Mouse (Mus musculus) liver, embryonic 14.5 days (tissue): ENCODE data around the gene Chtf18. TPM values are rescaled to one million over a fixed set of nuclear protein-coding genes. Genes with fewer than 3 reads are reported as not detected.

Source experiments
- ATAC-seq: fragments of 200-750 bp; cut with Nextera tagmentation; 2 replicates; pipeline ENCODE4 v1.8.0; 2017; ENCODE audit warnings: moderate number of reproducible peaks, mild to moderate bottlenecking, moderate library complexity; ENCODE audit not compliant: insufficient read depth
- DNase-seq, 3 experiments: peaks; one replicate each; pipeline ENCODE4 v3.0.0-alpha.2; 2012 to 2013; ENCODE audit warnings: low read depth in 3 of 3, low spot score in 3 of 3
- H3K27ac ChIP-seq: fragments of 300-500 bp; sonication (generic); 2 replicates; pipeline ENCODE4 v1.5.1; 2014; ENCODE audit warnings: moderate library complexity, mild to moderate bottlenecking, control low read depth, inconsistent platforms
- H3K27me3 ChIP-seq: fragments of 300-500 bp; sonication (generic); 2 replicates; pipeline ENCODE4 v1.6.1; 2014; ENCODE audit warnings: mild to moderate bottlenecking, low read length, moderate library complexity; ENCODE audit not compliant: control insufficient read depth, insufficient read depth
- H3K36me3 ChIP-seq: fragments of 300-500 bp; sonication (generic); replicated peaks from 2 replicates; pipeline ENCODE4 v1.6.1; 2014; ENCODE audit warnings: low read depth; ENCODE audit not compliant: control insufficient read depth, insufficient read depth
- H3K4me1 ChIP-seq, 2 experiments: fragments of 200-500 bp in 1 of 2; fragments of 300-500 bp in 1 of 2; sonication (generic) in 1 of 2; replicated peaks; 2 replicates each; pipeline ENCODE4 v1.6.1; 2012 to 2014; ENCODE audit warnings: antibody characterized with exemption in 1 of 2, inconsistent platforms in 1 of 2, low read length in 1 of 2; ENCODE audit not compliant: control insufficient read depth in 2 of 2, insufficient read depth in 2 of 2
- H3K4me2 ChIP-seq: fragments of 300-500 bp; sonication (generic); 2 replicates; pipeline ENCODE4 v1.6.1; 2014; ENCODE audit warnings: low read depth, mild to moderate bottlenecking, control low read depth, moderate library complexity
- H3K4me3 ChIP-seq, 2 experiments: fragments of 200-500 bp in 1 of 2; fragments of 300-500 bp in 1 of 2; sonication (generic) in 1 of 2; 2 replicates each; pipeline ENCODE4 v1.5.1; 2012 to 2014; ENCODE audit warnings: low read depth in 2 of 2, low read length in 2 of 2, mild to moderate bottlenecking in 2 of 2, control low read depth in 1 of 2, inconsistent platforms in 1 of 2, moderate library complexity in 1 of 2; ENCODE audit not compliant: insufficient read depth in 1 of 2
- H3K9ac ChIP-seq: fragments of 300-500 bp; sonication (generic); replicated peaks from 2 replicates; pipeline ENCODE4 v1.6.1; 2014; ENCODE audit warnings: mild to moderate bottlenecking, control low read depth, moderate library complexity
- H3K9me3 ChIP-seq: fragments of 300-500 bp; sonication (generic); 2 replicates; pipeline ENCODE4 v1.6.1; 2016; ENCODE audit warnings: low read length, mixed read lengths; ENCODE audit not compliant: control insufficient read depth
- CTCF ChIP-seq: IDR thresholded peaks from 2 replicates; pipeline ENCODE4 v1.5.1; 2016; ENCODE audit warnings: antibody characterized with exemption, low read depth, control low read depth
- EP300 ChIP-seq: IDR thresholded peaks from 2 replicates; pipeline ENCODE4 v1.6.1; 2016; ENCODE audit warnings: antibody characterized with exemption, low read depth
- WGBS: fragments of 180-500 bp; shearing (Covaris S2); extraction: QIAGEN DNeasy Blood & Tissue Kit; methylation state at CpG from one replicate; pipeline ENCODE4 v1.1.7; 2014; ENCODE audit not compliant: insufficient replicate concordance; 5-methylcytosine and 5-hydroxymethylcytosine counted together
- polyA plus RNA-seq, 2 experiments: library from polyadenylated mRNA; depleted of rRNA in 1 of 2; stranded (reverse) in 1 of 2; unstranded in 1 of 2; fragments of >200 nt; fragmentation: Nextera tagmentation in 1 of 2; extraction: Ambion mirVana in 1 of 2; gene quantifications; 2 replicates each; pipeline versions ENCODE4 v1.2.1 to v1.2.3; 2012 to 2014

The Chtf18 gene
- polyA plus RNA-seq (2012; rRNA removed): 14.4 and 19.6 TPM in 2 replicates
- 12.4 and 15.5 TPM in 2 replicates for polyA plus RNA-seq (2014; fragmentation: Nextera tagmentation; extraction: Ambion mirVana)

GRCm38 (mm10) chr17:25727265-25728008 lies at the start of gene Chtf18, which contains the start of gene Rpusd1:
Chtf18 (minus strand) TSS chr17:25727419.
Rpusd1 (plus strand) TSS chr17:25727670.
- peak; percentile 100 for DNase-seq
- no peaks in the 10 kb centered on the region for H3K27me3 ChIP-seq
- H3K36me3 ChIP-seq: no peaks in the 10 kb centered on the region; the same call in none of the 2 replicates
- H3K4me1 ChIP-seq: peaks cover 0 to 2% of the 10 kb centered on the region in 2 experiments; a peak in 1 of 4 replicates
- peak within 1 kb of the TSS; percentile 10; the same call in 1 of the 2 replicates for H3K27ac ChIP-seq
- H3K9ac ChIP-seq: peak within 1 kb of the TSS; percentile 75
- peak within 1 kb of the TSS; percentile 73 to 95 for H3K4me3 ChIP-seq
- H3K9me3 ChIP-seq: no peaks in the 10 kb centered on the region
- 1% methylated on average over 37 of the region's 37 CpGs for WGBS
- no peak for TF ChIP-seq CTCF
- no peak for TF ChIP-seq EP300
- peak within 1 kb of the TSS; percentile 78 for H3K4me2 ChIP-seq
- ATAC-seq: peak; percentile 97

GRCm38 (mm10) chr17:25775318-25776062 lies 48.3 kb upstream of the Chtf18 start:
- ATAC-seq (no peak), DNase-seq (no peak)
- no peaks in the 10 kb centered on the region for H3K27me3 ChIP-seq
- H3K27ac ChIP-seq: no peak overlapping the region
- peaks cover 3 to 7% of the 10 kb centered on the region in 2 experiments for H3K4me1 ChIP-seq
- peaks cover 2% of the 10 kb centered on the region; the same call in 1 of the 2 replicates for H3K36me3 ChIP-seq
- no peaks in the 10 kb centered on the region for H3K9me3 ChIP-seq
- WGBS: 69% methylated on average over 10 of the region's 10 CpGs
- TF ChIP-seq CTCF: no peak
- TF ChIP-seq EP300: no peak
- H3K4me2 ChIP-seq: no peak overlapping the region
- no peak overlapping the region for H3K4me3 ChIP-seq
- no peak overlapping the region for H3K9ac ChIP-seq

GRCm38 (mm10) chr17:25773549-25774120 lies 46.4 kb upstream of the Chtf18 start, which contains the start of gene Narfl:
Narfl (plus strand) TSS chr17:25773776.
- TF ChIP-seq CTCF (peak; percentile 99), EP300 (no peak)
- Histone ChIP-seq H3K27ac (no peak within 1 kb of the TSS), H3K9me3 (no peaks in the 10 kb centered on the region), H3K27me3 (peaks cover 2% of the 10 kb centered on the region; the same call in 1 of the 2 replicates), H3K4me2 (peak within 1 kb of the TSS; percentile 65), H3K36me3 (peaks cover 2% of the 10 kb centered on the region; the same call in 1 of the 2 replicates), H3K4me3 (peak within 1 kb of the TSS; percentile 58 to 82), H3K9ac (peak within 1 kb of the TSS; percentile 88), H3K4me1 (peaks cover 3 to 7% of the 10 kb centered on the region in 2 experiments)
- 0% methylated on average over 37 of the region's 37 CpGs for WGBS
- ATAC-seq: peak; percentile 87
- DNase-seq: peak; percentile 95 to 96 (median 95)

- WGBS: 39% methylated on average over 9 of the region's 9 CpGs
- H3K27ac ChIP-seq: no peak overlapping the region
- H3K27me3 ChIP-seq: peaks cover 3% of the 10 kb centered on the region; the same call in 1 of the 2 replicates
- ATAC-seq (no peak), DNase-seq (no peak)
- no peak overlapping the region for H3K4me2 ChIP-seq
- H3K4me1 ChIP-seq: peaks cover 1 to 3% of the 10 kb centered on the region in 2 experiments
- H3K4me3 ChIP-seq: no peak overlapping the region
- TF ChIP-seq CTCF (no peak), EP300 (no peak)
- H3K36me3 ChIP-seq: no peaks in the 10 kb centered on the region
- no peaks in the 10 kb centered on the region for H3K9me3 ChIP-seq
- H3K9ac ChIP-seq: no peak overlapping the region
These were observed 42.1 kb upstream of the Chtf18 start for GRCm38 (mm10) chr17:25769331-25769730.
